8 mouse cellular contexts compared by ENCODE assay signal in genomic region chr7:27284865-27285697, GRCm38 (mm10). TPM values are rescaled to one million over a fixed set of nuclear protein-coding genes. Genes with fewer than 3 reads are reported as not detected.
DNase-seq lines count a peak whose midpoint lies in the region; ATAC-seq and TF ChIP-seq lines count a peak whose summit lies in the region.

No protein-coding gene starts in this region.

- TF ChIP-seq EP300 in heart, adult 2 months (IDR thresholded peaks at IDR 0.05; ENCODE audit: insufficient read depth, low read depth, low read length) = 0 out of 2 replicates have a peak, but pooled peaks have one; percentile 41
- TF ChIP-seq EP300 in lung, postnatal 0 days (IDR thresholded peaks at IDR 0.05) = no peak

- no peaks in the 10 kb centered on the region for H3K79me2 ChIP-seq in heart, adult 2 months (replicated peaks; ENCODE audit: control insufficient read depth, insufficient read depth, low read length)

- TF ChIP-seq POLR2A in heart, adult 2 months (IDR thresholded peaks at IDR 0.05; ENCODE audit: insufficient read depth, low read depth, low read length) = peak; percentile 33; the same call in 1 of the 2 replicates

- peak; percentile 39; the same call in 1 of the 2 replicates for ATAC-seq in intestine, postnatal 0 days
- peak; percentile 69 for ATAC-seq in lung, postnatal 0 days

- H3K9me3 ChIP-seq in intestine, postnatal 0 days (ENCODE audit: control insufficient read depth) = no peaks in the 10 kb centered on the region
- no peaks in the 10 kb centered on the region for H3K9me3 ChIP-seq in lung, postnatal 0 days (ENCODE audit: low read length)

- 3% methylated on average over 28 of the region's 28 CpGs for WGBS in heart, adult 2 months
- WGBS in intestine, postnatal 0 days = 5% methylated on average over 28 of the region's 28 CpGs
- WGBS in lung, postnatal 0 days = 5% methylated on average over 28 of the region's 28 CpGs

- intact Hi-C loops in left cerebral cortex, adult 2 months (cut with DNase I) = loop anchor here (1.0 kb wide), 1 partner anchor 153 kb away; no protein-coding TSS in a partner anchor
- intact Hi-C loops in heart, adult 2 months (cut with DNase I) = loop anchor here (2.0 to 5.0 kb wide), 2 partner anchors 43 to 152 kb away; no protein-coding TSS in a partner anchor

- no peak for DNase-seq in left cerebral cortex, adult 2 months (ENCODE audit: extremely low spot score in 1 of 2, low spot score in 2 of 2)
- DNase-seq in left cerebral cortex, adult 9 months (ENCODE audit: low spot score in 2 of 2) = no peak
- peak; percentile 78 for DNase-seq in embryo, embryonic 9.5 days (ENCODE audit: extremely low spot score)
- DNase-seq in heart, adult 2 months = peak; percentile 80
- peak; percentile 27 for DNase-seq in lung, postnatal 0 days (ENCODE audit: low spot score)
- peak; percentile 42 for DNase-seq in ovary, postnatal 14 days (ENCODE audit: low spot score)
- no peak for DNase-seq in right cerebral cortex, postnatal 36 days (ENCODE audit: low spot score in 2 of 2)

- no peaks in the 10 kb centered on the region for H3K36me3 ChIP-seq in heart, adult 2 months (ENCODE audit: control insufficient read depth, insufficient read depth, low read length)
- H3K36me3 ChIP-seq in intestine, postnatal 0 days (ENCODE audit: control insufficient read depth, insufficient read depth) = peaks cover 13% of the 10 kb centered on the region; the same call in 1 of the 2 replicates
- H3K36me3 ChIP-seq in lung, postnatal 0 days (ENCODE audit: insufficient read depth, low read length) = peaks cover 8% of the 10 kb centered on the region; the same call in 1 of the 2 replicates

- no peak overlapping the region for H3K27ac ChIP-seq in left cerebral cortex, adult 2 months
- H3K27ac ChIP-seq in heart, adult 2 months = peak overlapping the region; percentile 2; the same call in 1 of the 2 replicates
- no peak overlapping the region; the same call in 1 of the 2 replicates for H3K27ac ChIP-seq in intestine, postnatal 0 days (ENCODE audit: low read depth, low read length)
- no peak overlapping the region for H3K27ac ChIP-seq in lung, postnatal 0 days (ENCODE audit: low read length)

- H3K27me3 ChIP-seq in heart, adult 2 months (ENCODE audit: control insufficient read depth, insufficient read depth, low read length) = no peaks in the 10 kb centered on the region
- no peaks in the 10 kb centered on the region for H3K27me3 ChIP-seq in intestine, postnatal 0 days (replicated peaks; ENCODE audit: control insufficient read depth, insufficient read depth, low read length)
- H3K27me3 ChIP-seq in lung, postnatal 0 days (replicated peaks; ENCODE audit: insufficient read depth, low read length) = no peaks in the 10 kb centered on the region

- H3K4me2 ChIP-seq in intestine, postnatal 0 days (replicated peaks; ENCODE audit: low read depth) = 0 out of 2 replicates have a peak overlapping the region, but pooled peaks have one; percentile 35
- no peak overlapping the region for H3K4me2 ChIP-seq in lung, postnatal 0 days (replicated peaks; ENCODE audit: low read depth, low read length)

- no peaks in the 10 kb centered on the region for H3K4me1 ChIP-seq in heart, adult 2 months (ENCODE audit: control insufficient read depth, insufficient read depth, low read length)
- H3K4me1 ChIP-seq in intestine, postnatal 0 days (replicated peaks; ENCODE audit: control insufficient read depth, insufficient read depth, low read length) = peaks cover 3% of the 10 kb centered on the region; the same call in 1 of the 2 replicates
- no peaks in the 10 kb centered on the region for H3K4me1 ChIP-seq in lung, postnatal 0 days (ENCODE audit: insufficient read depth, low read depth, low read length)

- H3K4me3 ChIP-seq in left cerebral cortex, adult 2 months = 0 out of 2 replicates have a peak overlapping the region, but pooled peaks have one; percentile 9
- H3K4me3 ChIP-seq in heart, adult 2 months = no peak overlapping the region
- H3K4me3 ChIP-seq in intestine, postnatal 0 days (ENCODE audit: low read depth, low read length) = no peak overlapping the region
- no peak overlapping the region for H3K4me3 ChIP-seq in lung, postnatal 0 days (ENCODE audit: low read depth, low read length)

- TF ChIP-seq CTCF in left cerebral cortex, adult 2 months (IDR thresholded peaks at IDR 0.05) = peak; percentile 38
- peak; percentile 72 for TF ChIP-seq CTCF in heart, adult 2 months (IDR thresholded peaks at IDR 0.05)
- peak; percentile 68 for TF ChIP-seq CTCF in intestine, postnatal 0 days (IDR thresholded peaks at IDR 0.05; ENCODE audit: low read depth)
- peak; percentile 58 for TF ChIP-seq CTCF in lung, postnatal 0 days (IDR thresholded peaks at IDR 0.05)

- no peak overlapping the region for H3K9ac ChIP-seq in heart, adult 2 months (ENCODE audit: low read depth, low read length)
- no peak overlapping the region for H3K9ac ChIP-seq in intestine, postnatal 0 days (ENCODE audit: low read depth, low read length)
- H3K9ac ChIP-seq in lung, postnatal 0 days (replicated peaks; ENCODE audit: low read depth) = no peak overlapping the region

RNA-seq across cellular contexts. Expression of gene Numbl, which starts 26.8 kb away (rescaled TPM):
- 100 to 1,000 TPM; 117 to 135 TPM for total RNA-seq in left cerebral cortex, adult 2 months (2021)
- 1 to 10 TPM; 3.7 to 6.1 TPM for total RNA-seq in heart, adult 2 months (2021)
- 7.8 and 9.7 TPM in 2 replicates for polyA plus RNA-seq in heart, adult 2 months (2012; rRNA removed)
- 6.6 and 7.5 TPM in 2 replicates for polyA plus RNA-seq in intestine, postnatal 0 days (2015; fragmentation: Nextera tagmentation; extraction: Ambion mirVana)
- polyA plus RNA-seq in lung, postnatal 0 days (2015; fragmentation: Nextera tagmentation; extraction: Ambion mirVana) = 11.6 and 11.7 TPM in 2 replicates

RNA-seq across cellular contexts. Expression of gene Coq8b, which starts 52.3 kb away (rescaled TPM):
- total RNA-seq in left cerebral cortex, adult 2 months (2021) = 10 to 100 TPM; 35.4 to 36.2 TPM
- 1 to 10 TPM; 7.5 to 8.3 TPM for total RNA-seq in heart, adult 2 months (2021)
- 11.6 and 19.4 TPM in 2 replicates for polyA plus RNA-seq in heart, adult 2 months (2012; rRNA removed)
- 16.8 and 18.7 TPM in 2 replicates for polyA plus RNA-seq in intestine, postnatal 0 days (2015; fragmentation: Nextera tagmentation; extraction: Ambion mirVana)
- polyA plus RNA-seq in lung, postnatal 0 days (2015; fragmentation: Nextera tagmentation; extraction: Ambion mirVana) = 21.3 and 23.6 TPM in 2 replicates

RNA-seq across cellular contexts. Expression of gene Ltbp4, which starts 52.4 kb away (rescaled TPM):
- total RNA-seq in left cerebral cortex, adult 2 months (2021) = 10 to 100 TPM; 48.1 to 51.2 TPM
- 100 to 1,000 TPM; 187 to 221 TPM for total RNA-seq in heart, adult 2 months (2021)
- polyA plus RNA-seq in heart, adult 2 months (2012; rRNA removed) = 349 and 374 TPM in 2 replicates
- 40.7 and 43.7 TPM in 2 replicates for polyA plus RNA-seq in intestine, postnatal 0 days (2015; fragmentation: Nextera tagmentation; extraction: Ambion mirVana)
- 99.9 and 103 TPM in 2 replicates for polyA plus RNA-seq in lung, postnatal 0 days (2015; fragmentation: Nextera tagmentation; extraction: Ambion mirVana)

RNA-seq across cellular contexts. Expression of gene Itpkc, which starts 56.6 kb away (rescaled TPM):
- 10 to 100 TPM; 11.7 to 12.6 TPM for total RNA-seq in left cerebral cortex, adult 2 months (2021)
- 1 to 10 TPM; 4.2 to 4.8 TPM for total RNA-seq in heart, adult 2 months (2021)
- polyA plus RNA-seq in heart, adult 2 months (2012; rRNA removed) = 4.2 and 4.4 TPM in 2 replicates
- 8.6 and 9.0 TPM in 2 replicates for polyA plus RNA-seq in intestine, postnatal 0 days (2015; fragmentation: Nextera tagmentation; extraction: Ambion mirVana)
- 2.9 and 4.1 TPM in 2 replicates for polyA plus RNA-seq in lung, postnatal 0 days (2015; fragmentation: Nextera tagmentation; extraction: Ambion mirVana)

Comparison
In these comparisons a context has a peak if more than half of its experiments do, and no peak if none do; other contexts are left out.
1. DNase-seq: peak in embryo, embryonic 9.5 days (single experiment), heart, adult 2 months (2 of 2), lung, postnatal 0 days (single experiment) and ovary, postnatal 14 days (single experiment); none in left cerebral cortex, adult 2 months (0 of 2), left cerebral cortex, adult 9 months (0 of 2) and right cerebral cortex, postnatal 36 days (0 of 2).
2. Peak in every context shown above with its lines, with median percentiles within 50 percentile points of each other: CTCF ChIP-seq.